ENCODE assay signal across 8 mouse cellular contexts in genomic region chr17:11912872-11913365, GRCm38 (mm10).
DNase-seq lines count a peak whose midpoint lies in the region; ATAC-seq and TF ChIP-seq lines count a peak whose summit lies in the region.

No protein-coding gene starts in this region.

- H3K27ac ChIP-seq in layer of hippocampus, adult 2 months, result peak overlapping the region; percentile 78
- H3K27ac ChIP-seq in forebrain, embryonic 16.5 days (ENCODE audit: low read length), result peak overlapping the region; percentile 37; the same call in 1 of the 2 replicates
- no peak overlapping the region for H3K27ac ChIP-seq in intestine, postnatal 0 days (ENCODE audit: low read depth, low read length)
- peak overlapping the region; percentile 63 for H3K27ac ChIP-seq in midbrain, embryonic 12.5 days (replicated peaks)
- no peak overlapping the region for H3K27ac ChIP-seq in thymus, adult 2 months (ENCODE audit: control insufficient read depth, insufficient read depth, low read length)

- no peaks in the 10 kb centered on the region for H3K9me3 ChIP-seq in forebrain, embryonic 16.5 days (ENCODE audit: control insufficient read depth, low read length)
- H3K9me3 ChIP-seq in intestine, postnatal 0 days (ENCODE audit: control insufficient read depth), result no peaks in the 10 kb centered on the region
- no peaks in the 10 kb centered on the region for H3K9me3 ChIP-seq in midbrain, embryonic 12.5 days

- WGBS in forebrain, embryonic 16.5 days, result under 1% methylated on average over 19 of the region's 19 CpGs
- 3% methylated on average over 19 of the region's 19 CpGs for WGBS in intestine, postnatal 0 days
- 3% methylated on average over 19 of the region's 19 CpGs for WGBS in midbrain, embryonic 12.5 days
- 7% methylated on average over 19 of the region's 19 CpGs for WGBS in thymus, adult 2 months

- peak overlapping the region; percentile 60 for H3K4me2 ChIP-seq in forebrain, embryonic 16.5 days (ENCODE audit: low read length)
- H3K4me2 ChIP-seq in intestine, postnatal 0 days (replicated peaks; ENCODE audit: low read depth), result peak overlapping the region; percentile 40; the same call in 1 of the 2 replicates
- H3K4me2 ChIP-seq in midbrain, embryonic 12.5 days (replicated peaks), result peak overlapping the region; percentile 53

- H3K4me3 ChIP-seq in layer of hippocampus, adult 2 months, result peak overlapping the region; percentile 26
- H3K4me3 ChIP-seq in forebrain, embryonic 16.5 days (replicated peaks; ENCODE audit: low read length), result peak overlapping the region; percentile 31
- H3K4me3 ChIP-seq in intestine, postnatal 0 days (ENCODE audit: low read depth, low read length), result peak overlapping the region; percentile 19; the same call in 1 of the 2 replicates
- H3K4me3 ChIP-seq in midbrain, embryonic 12.5 days, result peak overlapping the region; percentile 26
- H3K4me3 ChIP-seq in thymus, adult 2 months (ENCODE audit: control insufficient read depth, insufficient read depth, low read length), result no peak overlapping the region

- no peak for TF ChIP-seq CTCF in layer of hippocampus, adult 2 months (conservative IDR thresholded peaks at IDR 0.05)
- TF ChIP-seq CTCF in intestine, postnatal 0 days (IDR thresholded peaks at IDR 0.05; ENCODE audit: low read depth), result no peak
- TF ChIP-seq CTCF in thymus, adult 2 months (IDR thresholded peaks at IDR 0.05; ENCODE audit: borderline replicate concordance, control insufficient read depth, extremely low read depth, insufficient read depth, low read length, poor library complexity), result no peak

- H3K27me3 ChIP-seq in forebrain, embryonic 16.5 days (replicated peaks; ENCODE audit: control insufficient read depth, insufficient read depth, low read length), result no peaks in the 10 kb centered on the region
- peaks cover 11% of the 10 kb centered on the region; the same call in 1 of the 2 replicates for H3K27me3 ChIP-seq in intestine, postnatal 0 days (replicated peaks; ENCODE audit: control insufficient read depth, insufficient read depth, low read length)
- peaks cover 25% of the 10 kb centered on the region for H3K27me3 ChIP-seq in midbrain, embryonic 12.5 days
- no peaks in the 10 kb centered on the region for H3K27me3 ChIP-seq in thymus, adult 2 months (ENCODE audit: control insufficient read depth, insufficient read depth, low read length)

- no peak for TF ChIP-seq POLR2A in thymus, adult 2 months (IDR thresholded peaks at IDR 0.05; ENCODE audit: control insufficient read depth, extremely low read depth, insufficient read depth, low read length, poor library complexity)

- peaks cover 19% of the 10 kb centered on the region for H3K4me1 ChIP-seq in forebrain, embryonic 16.5 days (replicated peaks; ENCODE audit: control insufficient read depth, insufficient read depth, low read length)
- no peaks in the 10 kb centered on the region for H3K4me1 ChIP-seq in intestine, postnatal 0 days (replicated peaks; ENCODE audit: control insufficient read depth, insufficient read depth, low read length)
- H3K4me1 ChIP-seq in midbrain, embryonic 12.5 days, result peaks cover 11% of the 10 kb centered on the region
- H3K4me1 ChIP-seq in thymus, adult 2 months (replicated peaks; ENCODE audit: control insufficient read depth, insufficient read depth, low read length), result no peaks in the 10 kb centered on the region

- no peak for DNase-seq in layer of hippocampus, adult 2 months (ENCODE audit: low spot score in 2 of 2)
- no peak for DNase-seq in layer of hippocampus, adult 9-10 months (ENCODE audit: low spot score)
- DNase-seq in cerebellum, adult 11-12 months, result peak; percentile 51
- no peak for DNase-seq in thymus, adult 2 months

- ATAC-seq in forebrain, embryonic 16.5 days, result peak; percentile 77
- ATAC-seq in intestine, postnatal 0 days, result no peak
- peak; percentile 66 for ATAC-seq in midbrain, embryonic 12.5 days (ENCODE audit: low FRiP score, low read depth)
- no peak for ATAC-seq in inflammation-experienced regulatory T-cells, adult 6 months

- peak overlapping the region; percentile 27 for H3K9ac ChIP-seq in forebrain, embryonic 16.5 days (replicated peaks; ENCODE audit: low read depth, low read length)
- H3K9ac ChIP-seq in intestine, postnatal 0 days (ENCODE audit: low read depth, low read length), result no peak overlapping the region
- H3K9ac ChIP-seq in midbrain, embryonic 12.5 days (replicated peaks), result peak overlapping the region; percentile 37; the same call in 1 of the 2 replicates

- no peaks in the 10 kb centered on the region for H3K36me3 ChIP-seq in forebrain, embryonic 16.5 days (ENCODE audit: control insufficient read depth, insufficient read depth)
- H3K36me3 ChIP-seq in intestine, postnatal 0 days (ENCODE audit: control insufficient read depth, insufficient read depth), result no peaks in the 10 kb centered on the region
- no peaks in the 10 kb centered on the region for H3K36me3 ChIP-seq in midbrain, embryonic 12.5 days
- H3K36me3 ChIP-seq in thymus, adult 2 months (ENCODE audit: control insufficient read depth, insufficient read depth, low read length), result no peaks in the 10 kb centered on the region

Comparison
In these comparisons a context has a peak if more than half of its experiments do, and no peak if none do; other contexts are left out.
1. H3K27ac ChIP-seq: peak in layer of hippocampus, adult 2 months (single experiment), forebrain, embryonic 16.5 days (single experiment) and midbrain, embryonic 12.5 days (single experiment); none in intestine, postnatal 0 days (single experiment) and thymus, adult 2 months (single experiment).
2. ATAC-seq: peak in forebrain, embryonic 16.5 days (single experiment) and midbrain, embryonic 12.5 days (single experiment); none in intestine, postnatal 0 days (single experiment) and inflammation-experienced regulatory T-cells, adult 6 months (single experiment).
3. Peak in every context shown above with its lines, with median percentiles within 50 percentile points of each other: H3K4me2 ChIP-seq.